Mouse (Mus musculus): ENCODE measurements around the gene Fahd1. TPM values are rescaled to one million over a fixed set of nuclear protein-coding genes. Genes with fewer than 3 reads are reported as not detected.

Fahd1 gene
- polyA plus RNA-seq, 2 experiments = 24.0 to 37.2 TPM

GRCm38 (mm10) chr17:24799476-24799875 is 50.7 kb downstream of the Fahd1 start:
- Histone ChIP-seq H3K4me3 (ENCODE audit: insufficient read depth in 1 of 2, low read depth in 2 of 2, low read length in 2 of 2) (no peak overlapping the region), H3K9me3 (ENCODE audit: control insufficient read depth, low read length) (no peaks in the 10 kb centered on the region), H3K27me3 (ENCODE audit: control insufficient read depth, insufficient read depth, low read length) (no peaks in the 10 kb centered on the region), H3K9ac (replicated peaks) (no peak overlapping the region), H3K4me1 (replicated peaks; ENCODE audit: control insufficient read depth in 2 of 2, insufficient read depth in 2 of 2, low read length in 1 of 2) (peaks cover 4 to 8% of the 10 kb centered on the region in 2 experiments), H3K4me2 (ENCODE audit: low read depth) (no peak overlapping the region), H3K27ac (no peak overlapping the region), H3K36me3 (replicated peaks; ENCODE audit: control insufficient read depth, insufficient read depth, low read depth) (no peaks in the 10 kb centered on the region)
- WGBS (ENCODE audit: insufficient replicate concordance) = 66% methylated on average over 4 of the region's 4 CpGs
- TF ChIP-seq EP300 (IDR thresholded peaks at IDR 0.05; ENCODE audit: low read depth) (no peak), CTCF (IDR thresholded peaks at IDR 0.05; ENCODE audit: low read depth) (no peak)
- DNase-seq (ENCODE audit: low read depth in 3 of 3, low spot score in 3 of 3) (no peak), ATAC-seq (ENCODE audit: insufficient read depth) (no peak)

Other genes starting within 250 kb of the Fahd1 start
- gene Tsc2, start 217.7 kb downstream of the Fahd1 start, polyA plus RNA-seq (2012; rRNA removed) = 17.0 and 21.4 TPM in 2 replicates
- 17.6 and 23.8 TPM in 2 replicates for gene Tsc2, start 217.7 kb downstream of the Fahd1 start, polyA plus RNA-seq (2014; fragmentation: Nextera tagmentation; extraction: Ambion mirVana)
- gene Nthl1, start 217.7 kb downstream of the Fahd1 start, polyA plus RNA-seq (2012; rRNA removed) = 6.2 and 6.6 TPM in 2 replicates
- 5.9 and 6.1 TPM in 2 replicates for gene Nthl1, start 217.7 kb downstream of the Fahd1 start, polyA plus RNA-seq (2014; fragmentation: Nextera tagmentation; extraction: Ambion mirVana)
- 5.5 and 5.7 TPM in 2 replicates for gene Slc9a3r2, start 200.0 kb downstream of the Fahd1 start, polyA plus RNA-seq (2012; rRNA removed)
- gene Slc9a3r2, start 200.0 kb downstream of the Fahd1 start, polyA plus RNA-seq (2014; fragmentation: Nextera tagmentation; extraction: Ambion mirVana) = 8.1 and 9.9 TPM in 2 replicates
- 0.27 TPM in 1 of 2 replicates, not detected in the other for gene Npw, start 191.9 kb downstream of the Fahd1 start, polyA plus RNA-seq (2012; rRNA removed)
- gene Npw, start 191.9 kb downstream of the Fahd1 start, polyA plus RNA-seq (2014; fragmentation: Nextera tagmentation; extraction: Ambion mirVana) = 0.29 TPM in 1 of 2 replicates, not detected in the other
- 21.3 and 23.8 TPM in 2 replicates for gene Zfp598, start 180.7 kb downstream of the Fahd1 start, polyA plus RNA-seq (2012; rRNA removed)
- gene Zfp598, start 180.7 kb downstream of the Fahd1 start, polyA plus RNA-seq (2014; fragmentation: Nextera tagmentation; extraction: Ambion mirVana) = 10.7 and 14.5 TPM in 2 replicates
- gene Syngr3, start 160.4 kb downstream of the Fahd1 start, polyA plus RNA-seq (2012; rRNA removed) = 0.06 and 0.14 TPM in 2 replicates
- 0.08 TPM in 1 of 2 replicates, not detected in the other for gene Syngr3, start 160.4 kb downstream of the Fahd1 start, polyA plus RNA-seq (2014; fragmentation: Nextera tagmentation; extraction: Ambion mirVana)
- gene Gfer, start 154.2 kb downstream of the Fahd1 start, polyA plus RNA-seq (2012; rRNA removed) = 13.9 and 19.5 TPM in 2 replicates
- gene Gfer, start 154.2 kb downstream of the Fahd1 start, polyA plus RNA-seq (2014; fragmentation: Nextera tagmentation; extraction: Ambion mirVana) = 30.2 and 32.3 TPM in 2 replicates
- gene Noxo1, start 154.1 kb downstream of the Fahd1 start, polyA plus RNA-seq (2012; rRNA removed) = 0.87 and 0.97 TPM in 2 replicates
- gene Noxo1, start 154.1 kb downstream of the Fahd1 start, polyA plus RNA-seq (2014; fragmentation: Nextera tagmentation; extraction: Ambion mirVana) = 0.25 and 0.30 TPM in 2 replicates
- gene Tbl3, start 142.7 kb downstream of the Fahd1 start, polyA plus RNA-seq (2012; rRNA removed) = 20.5 and 26.8 TPM in 2 replicates
- gene Tbl3, start 142.7 kb downstream of the Fahd1 start, polyA plus RNA-seq (2014; fragmentation: Nextera tagmentation; extraction: Ambion mirVana) = 31.3 and 33.4 TPM in 2 replicates
- 0.11 and 0.29 TPM in 2 replicates for gene Rnf151, start 132.3 kb downstream of the Fahd1 start, polyA plus RNA-seq (2012; rRNA removed)
- gene Rnf151, start 132.3 kb downstream of the Fahd1 start, polyA plus RNA-seq (2014; fragmentation: Nextera tagmentation; extraction: Ambion mirVana) = not detected in 2 replicates
- gene Rps2, start 132.2 kb downstream of the Fahd1 start, polyA plus RNA-seq (2012; rRNA removed) = 2,096 and 2,246 TPM in 2 replicates
- 1,219 and 1,250 TPM in 2 replicates for gene Rps2, start 132.2 kb downstream of the Fahd1 start, polyA plus RNA-seq (2014; fragmentation: Nextera tagmentation; extraction: Ambion mirVana)
- gene Ndufb10, start 125.9 kb downstream of the Fahd1 start, polyA plus RNA-seq (2012; rRNA removed) = 84.0 and 162 TPM in 2 replicates
- gene Ndufb10, start 125.9 kb downstream of the Fahd1 start, polyA plus RNA-seq (2014; fragmentation: Nextera tagmentation; extraction: Ambion mirVana) = 207 and 216 TPM in 2 replicates
- gene Rpl3l, start 122.5 kb downstream of the Fahd1 start, polyA plus RNA-seq (2012; rRNA removed) = 0.03 TPM in 1 of 2 replicates, not detected in the other
- gene Rpl3l, start 122.5 kb downstream of the Fahd1 start, polyA plus RNA-seq (2014; fragmentation: Nextera tagmentation; extraction: Ambion mirVana) = not detected in 2 replicates
- 18.3 and 25.4 TPM in 2 replicates for gene Msrb1, start 113.7 kb downstream of the Fahd1 start, polyA plus RNA-seq (2012; rRNA removed)
- 28.8 and 28.9 TPM in 2 replicates for gene Msrb1, start 113.7 kb downstream of the Fahd1 start, polyA plus RNA-seq (2014; fragmentation: Nextera tagmentation; extraction: Ambion mirVana)
- 0.03 and 0.06 TPM in 2 replicates for gene Hs3st6, start 97.4 kb downstream of the Fahd1 start, polyA plus RNA-seq (2012; rRNA removed)
- not detected in 2 replicates for gene Hs3st6, start 97.4 kb downstream of the Fahd1 start, polyA plus RNA-seq (2014; fragmentation: Nextera tagmentation; extraction: Ambion mirVana)
- gene Meiob, start 46.1 kb downstream of the Fahd1 start, polyA plus RNA-seq (2012; rRNA removed) = 0.50 and 0.65 TPM in 2 replicates
- gene Meiob, start 46.1 kb downstream of the Fahd1 start, polyA plus RNA-seq (2014; fragmentation: Nextera tagmentation; extraction: Ambion mirVana) = 0.90 and 1.2 TPM in 2 replicates
- gene Hagh, start 10.2 kb downstream of the Fahd1 start, polyA plus RNA-seq (2012; rRNA removed) = 49.8 and 65.9 TPM in 2 replicates
- gene Hagh, start 10.2 kb downstream of the Fahd1 start, polyA plus RNA-seq (2014; fragmentation: Nextera tagmentation; extraction: Ambion mirVana) = 109 and 120 TPM in 2 replicates
- gene Igfals, start 15.6 kb upstream of the Fahd1 start, polyA plus RNA-seq (2012; rRNA removed) = 3.4 and 4.3 TPM in 2 replicates
- 4.7 and 6.3 TPM in 2 replicates for gene Igfals, start 15.6 kb upstream of the Fahd1 start, polyA plus RNA-seq (2014; fragmentation: Nextera tagmentation; extraction: Ambion mirVana)
- 30.8 and 33.1 TPM in 2 replicates for gene Nubp2, start 36.0 kb upstream of the Fahd1 start, polyA plus RNA-seq (2012; rRNA removed)
- gene Nubp2, start 36.0 kb upstream of the Fahd1 start, polyA plus RNA-seq (2014; fragmentation: Nextera tagmentation; extraction: Ambion mirVana) = 76.7 and 80.1 TPM in 2 replicates
- 26.3 and 28.4 TPM in 2 replicates for gene Spsb3, start 36.3 kb upstream of the Fahd1 start, polyA plus RNA-seq (2012; rRNA removed)
- gene Spsb3, start 36.3 kb upstream of the Fahd1 start, polyA plus RNA-seq (2014; fragmentation: Nextera tagmentation; extraction: Ambion mirVana) = 37.5 and 40.2 TPM in 2 replicates
- 7.6 and 9.4 TPM in 2 replicates for gene Eme2, start 44.7 kb upstream of the Fahd1 start, polyA plus RNA-seq (2012; rRNA removed)
- gene Eme2, start 44.7 kb upstream of the Fahd1 start, polyA plus RNA-seq (2014; fragmentation: Nextera tagmentation; extraction: Ambion mirVana) = 7.4 and 8.5 TPM in 2 replicates
- 48.0 and 49.2 TPM in 2 replicates for gene Mrps34, start 44.8 kb upstream of the Fahd1 start, polyA plus RNA-seq (2012; rRNA removed)
- gene Mrps34, start 44.8 kb upstream of the Fahd1 start, polyA plus RNA-seq (2014; fragmentation: Nextera tagmentation; extraction: Ambion mirVana) = 43.5 and 49.9 TPM in 2 replicates
- gene Nme3, start 46.1 kb upstream of the Fahd1 start, polyA plus RNA-seq (2012; rRNA removed) = 55.7 and 65.6 TPM in 2 replicates
- gene Nme3, start 46.1 kb upstream of the Fahd1 start, polyA plus RNA-seq (2014; fragmentation: Nextera tagmentation; extraction: Ambion mirVana) = 79.2 and 83.7 TPM in 2 replicates
- gene Mapk8ip3, start 86.6 kb upstream of the Fahd1 start, polyA plus RNA-seq (2012; rRNA removed) = 30.6 and 34.3 TPM in 2 replicates
- gene Mapk8ip3, start 86.6 kb upstream of the Fahd1 start, polyA plus RNA-seq (2014; fragmentation: Nextera tagmentation; extraction: Ambion mirVana) = 7.2 and 8.0 TPM in 2 replicates
- gene Jpt2, start 110.3 kb upstream of the Fahd1 start, polyA plus RNA-seq (2012; rRNA removed) = 18.9 and 24.3 TPM in 2 replicates
- 31.6 and 34.3 TPM in 2 replicates for gene Jpt2, start 110.3 kb upstream of the Fahd1 start, polyA plus RNA-seq (2014; fragmentation: Nextera tagmentation; extraction: Ambion mirVana)
- 7.8 and 7.9 TPM in 2 replicates for gene Cramp1l, start 165.4 kb upstream of the Fahd1 start, polyA plus RNA-seq (2012; rRNA removed)
- gene Cramp1l, start 165.4 kb upstream of the Fahd1 start, polyA plus RNA-seq (2014; fragmentation: Nextera tagmentation; extraction: Ambion mirVana) = 3.2 and 3.9 TPM in 2 replicates
- gene Ift140, start 165.7 kb upstream of the Fahd1 start, polyA plus RNA-seq (2012; rRNA removed) = 51.8 and 61.2 TPM in 2 replicates
- gene Ift140, start 165.7 kb upstream of the Fahd1 start, polyA plus RNA-seq (2014; fragmentation: Nextera tagmentation; extraction: Ambion mirVana) = 115 and 124 TPM in 2 replicates
- 3.0 and 3.1 TPM in 2 replicates for gene Tmem204, start 233.2 kb upstream of the Fahd1 start, polyA plus RNA-seq (2012; rRNA removed)
- gene Tmem204, start 233.2 kb upstream of the Fahd1 start, polyA plus RNA-seq (2014; fragmentation: Nextera tagmentation; extraction: Ambion mirVana) = 4.3 TPM in 2 replicates

All from liver, embryonic 14.5 days (tissue).